Mouse (Mus musculus) yolk sac, embryonic 10.5 days (tissue): ENCODE measurements around the gene Ephb1.

ENCODE experiments used
- DNase-seq: peaks from one replicate; pipeline ENCODE4 v3.0.0-alpha.2; 2017; ENCODE audit warnings: low spot score

The Ephb1 gene

GRCm38 (mm10) chr9:101994086-101994485 lies 360.4 kb downstream of the Ephb1 start:
- DNase-seq = no peak

- DNase-seq = no peak
Measured at GRCm38 (mm10) chr9:101990836-101991235, 363.7 kb downstream of the Ephb1 start.

DNA sequence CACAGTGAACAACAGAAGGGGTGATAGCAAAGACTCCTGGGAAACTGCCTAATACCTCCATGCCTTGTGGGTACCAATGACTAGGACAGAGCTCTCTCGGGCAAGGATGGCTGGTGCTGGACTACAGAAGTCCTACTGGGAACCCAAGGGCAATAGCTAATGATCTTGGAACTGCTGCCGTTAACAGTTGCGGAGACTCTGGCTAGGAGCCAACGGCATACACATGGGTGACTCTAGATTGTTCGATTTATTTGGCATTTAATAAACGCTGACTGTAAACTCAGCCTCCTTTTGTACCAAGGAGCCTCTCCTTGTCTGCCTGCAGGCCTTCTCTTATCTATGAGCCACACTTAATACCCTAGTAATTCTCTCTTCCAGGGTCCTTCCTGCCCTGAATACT lies 364.5 kb downstream of the Ephb1 start:
- DNase-seq = no peak

DNA sequence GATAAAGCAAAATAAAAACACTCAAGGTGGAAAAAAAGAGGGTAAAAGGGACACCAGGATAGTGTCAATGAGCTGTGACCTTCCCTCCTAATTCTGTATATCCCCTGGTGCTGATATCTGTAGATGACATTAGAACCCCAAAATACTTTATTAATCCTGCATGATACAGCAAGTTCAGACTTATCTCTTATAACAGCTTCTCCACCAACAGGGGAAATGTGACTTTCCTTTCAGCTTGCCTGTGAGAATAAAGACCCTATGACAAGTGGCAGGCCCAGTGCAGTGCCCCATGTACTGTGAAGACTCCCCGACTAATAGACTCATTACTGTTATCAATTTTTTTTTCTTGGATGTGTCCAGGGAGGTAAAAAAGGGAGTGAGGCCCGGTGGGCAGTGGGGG lies 367.6 kb downstream of the Ephb1 start:
- DNase-seq = no peak

- DNase-seq = no peak
Measured at GRCm38 (mm10) chr9:101982378-101982777, 372.1 kb downstream of the Ephb1 start.

GRCm38 (mm10) chr9:101981161-101981560 lies 373.3 kb downstream of the Ephb1 start:
- DNase-seq = no peak

GRCm38 (mm10) chr9:101976884-101977465 lies 377.5 kb downstream of the Ephb1 start:
- DNase-seq = no peak

DNA sequence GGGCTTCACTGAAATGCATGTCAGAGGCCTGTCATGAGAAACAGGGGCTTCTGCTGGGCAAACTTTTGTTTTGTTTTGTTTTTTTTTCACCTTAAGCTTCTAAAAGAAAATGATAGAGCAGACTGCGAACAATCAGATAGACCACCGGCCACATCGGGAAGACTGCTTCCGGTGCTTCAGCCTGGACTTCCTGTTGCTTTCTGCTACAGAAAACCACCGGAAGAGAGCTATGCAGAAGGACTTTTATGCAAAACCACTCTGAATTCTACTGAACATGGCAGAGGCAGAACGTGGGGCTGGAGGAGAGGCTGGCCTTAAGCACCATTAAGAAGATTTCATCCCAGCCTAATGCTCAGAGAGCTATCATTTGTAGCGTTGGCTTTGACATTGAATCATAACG lies 382.2 kb downstream of the Ephb1 start:
- DNase-seq = no peak

- no peak for DNase-seq
Measured at GRCm38 (mm10) chr9:101971806-101972205, 382.7 kb downstream of the Ephb1 start.

GRCm38 (mm10) chr9:101956228-101956627 lies 398.3 kb downstream of the Ephb1 start:
- DNase-seq = no peak

DNA sequence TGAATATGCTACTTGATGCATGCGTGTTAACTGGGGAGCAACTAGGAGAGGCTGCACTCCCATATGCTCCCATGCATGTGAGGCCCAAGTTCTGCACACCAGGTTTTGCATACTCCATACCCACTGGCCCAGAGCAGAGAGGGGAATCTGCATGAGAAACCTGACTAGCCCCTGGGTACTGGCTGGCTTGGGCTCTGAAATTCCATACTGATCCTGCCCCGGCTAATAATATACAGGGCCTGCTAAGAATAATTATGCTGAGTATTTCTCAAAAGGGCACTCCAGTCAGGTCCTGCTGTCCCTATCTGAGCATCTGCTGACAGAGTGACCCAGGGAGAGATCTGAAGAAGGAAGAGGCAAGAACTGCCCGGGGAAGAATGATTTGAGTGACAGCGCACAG lies 400.0 kb downstream of the Ephb1 start:
- no peak for DNase-seq

DNA sequence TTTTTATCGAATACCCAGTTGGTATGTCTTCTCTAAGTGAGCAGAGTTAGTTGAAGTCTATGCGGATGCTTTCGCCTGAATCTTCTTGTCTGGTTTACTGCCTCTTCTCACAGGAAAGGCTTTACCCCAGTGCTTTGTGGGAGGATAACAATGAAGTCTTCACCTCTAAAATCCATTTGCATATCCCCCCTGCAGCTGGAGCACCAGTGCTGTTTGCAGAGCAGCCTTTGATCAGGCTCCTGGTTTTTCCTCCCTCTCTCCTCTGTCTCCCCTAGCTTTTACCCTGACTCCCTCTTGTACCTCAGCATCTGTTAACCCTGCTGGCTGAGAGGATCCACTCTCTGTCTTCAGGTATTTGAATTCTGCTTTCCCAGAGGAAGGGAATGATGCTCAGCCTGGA lies 404.4 kb downstream of the Ephb1 start:
- no peak for DNase-seq

DNA sequence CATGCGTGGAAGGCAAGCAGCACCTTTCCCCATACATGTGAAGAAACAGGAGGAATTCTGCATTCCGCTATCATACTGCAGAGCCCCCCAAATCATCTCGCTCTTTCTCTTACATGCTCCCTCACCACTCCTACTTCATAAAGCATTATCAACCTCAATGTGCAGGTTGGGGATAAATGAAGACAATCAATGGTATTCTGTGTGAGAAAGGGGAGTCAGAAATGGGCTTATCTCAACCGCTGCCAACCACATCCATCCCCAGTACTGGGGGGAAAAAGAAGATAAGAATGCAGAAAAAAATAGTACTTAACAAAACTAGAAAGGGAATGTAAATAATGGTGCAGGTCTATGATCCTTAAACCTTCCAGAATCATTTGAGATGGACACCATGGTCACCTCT lies 408.7 kb downstream of the Ephb1 start:
- DNase-seq = no peak

DNA sequence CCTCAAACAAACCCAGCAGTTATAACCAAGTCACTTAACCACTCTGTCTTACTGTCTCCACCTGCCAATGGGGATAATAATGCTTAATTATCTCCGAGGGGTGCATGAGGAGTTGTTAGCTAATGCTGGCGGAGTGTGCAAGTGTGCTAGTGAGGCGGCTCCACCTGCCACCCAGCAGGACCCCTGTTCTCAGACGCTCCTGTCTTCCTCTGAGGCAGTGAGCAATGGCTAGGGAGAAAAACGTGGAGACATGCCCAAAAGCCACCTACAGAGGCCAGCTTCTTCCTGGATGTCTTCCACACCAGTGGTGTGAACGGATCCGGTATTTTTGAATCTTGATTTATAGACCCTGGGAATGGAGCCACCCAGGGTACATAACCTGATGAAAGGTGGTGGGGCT lies 409.2 kb downstream of the Ephb1 start:
- no peak for DNase-seq

GRCm38 (mm10) chr9:101942058-101942669 lies 412.3 kb downstream of the Ephb1 start:
- DNase-seq = no peak

DNA sequence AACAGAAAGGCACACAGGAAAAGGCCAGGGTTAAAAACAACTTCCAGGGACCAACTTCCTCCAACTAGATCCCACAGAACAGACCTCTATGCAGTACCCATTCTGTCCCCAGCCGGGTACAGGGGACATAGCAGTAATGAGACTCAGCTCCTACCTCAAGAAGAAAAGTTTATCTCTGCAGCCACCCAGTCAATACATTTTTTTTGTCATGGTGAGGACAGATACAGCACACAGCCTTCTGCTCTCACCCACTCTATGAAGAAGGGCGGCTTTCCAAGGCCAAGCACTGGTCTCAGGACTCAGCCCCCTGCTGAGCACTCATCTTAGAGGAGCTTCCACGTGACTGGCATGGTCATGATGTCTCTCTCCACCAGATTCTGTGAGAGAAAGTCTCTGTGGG lies 414.3 kb downstream of the Ephb1 start:
- no peak for DNase-seq

DNA sequence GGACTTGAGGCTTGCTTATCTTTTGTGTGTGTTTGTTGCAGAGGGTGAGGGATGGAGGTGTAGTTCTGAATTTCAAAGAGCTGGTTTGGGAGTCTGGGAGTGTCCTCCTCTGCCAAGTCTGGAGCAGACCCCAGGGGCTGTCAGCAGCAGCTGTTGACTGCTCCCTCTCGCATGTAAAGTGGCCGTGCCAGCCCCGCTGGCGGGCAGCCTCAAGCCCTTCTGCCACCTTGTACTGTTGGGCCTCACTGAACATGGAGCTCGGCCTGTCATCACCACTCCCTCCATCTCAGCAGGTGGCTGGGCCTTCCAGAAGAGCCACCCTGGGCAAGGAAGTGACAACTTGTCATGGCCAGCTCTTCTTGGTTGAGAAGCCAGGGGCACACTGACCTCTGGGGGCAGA lies 415.5 kb downstream of the Ephb1 start:
- DNase-seq = no peak

DNA sequence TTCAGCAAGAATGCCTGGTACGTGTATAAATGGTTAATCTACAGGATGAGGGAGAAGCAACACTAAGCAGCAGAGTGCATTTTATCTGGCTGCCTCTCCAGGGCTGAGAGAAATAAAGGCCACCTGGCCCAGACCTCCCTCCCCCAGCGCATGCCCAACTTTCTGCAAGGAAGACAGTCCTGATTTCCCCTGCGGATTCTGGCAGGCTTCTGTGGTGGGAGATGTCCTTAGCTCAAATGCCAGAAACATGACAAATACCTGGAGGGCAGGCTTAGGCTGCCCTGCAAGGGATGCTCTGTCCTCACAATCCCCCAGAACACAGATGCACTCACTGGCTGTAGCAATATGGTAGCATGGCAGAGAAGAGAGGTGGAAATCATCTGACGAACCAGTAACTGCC lies 416.4 kb downstream of the Ephb1 start:
- DNase-seq = no peak

- no peak for DNase-seq
Measured at GRCm38 (mm10) chr9:101934887-101935286, 419.6 kb downstream of the Ephb1 start.

- DNase-seq = no peak
Measured at GRCm38 (mm10) chr9:101933946-101934573, 420.4 kb downstream of the Ephb1 start.

- DNase-seq = no peak
Measured at GRCm38 (mm10) chr9:101924829-101925228, 429.7 kb downstream of the Ephb1 start.

DNA sequence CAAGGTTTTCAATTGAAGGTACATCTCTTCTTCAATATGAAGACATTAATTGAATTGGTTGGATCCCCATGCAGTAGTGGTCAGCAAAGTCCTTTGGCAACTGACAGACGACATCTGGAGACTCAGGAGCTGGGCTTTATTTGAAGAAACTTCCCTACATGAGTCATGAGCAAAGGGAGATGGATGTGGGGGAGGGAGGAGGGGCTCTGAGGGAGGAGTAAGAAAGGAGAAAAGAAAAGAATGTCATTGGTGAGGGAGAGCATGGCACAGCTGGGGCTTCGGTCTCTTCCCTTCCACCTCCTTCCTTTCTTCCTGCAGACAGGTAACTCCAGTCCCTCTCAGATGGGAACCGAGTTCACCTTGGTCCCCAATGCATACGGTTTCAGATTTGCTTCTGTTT lies 431.6 kb downstream of the Ephb1 start:
- DNase-seq = no peak

- no peak for DNase-seq
Measured at GRCm38 (mm10) chr9:101919324-101919723, 435.2 kb downstream of the Ephb1 start.

GRCm38 (mm10) chr9:101918771-101919170 lies 435.7 kb downstream of the Ephb1 start:
- no peak for DNase-seq
